Mouse (Mus musculus): ENCODE measurements around the gene Pigyl.

Gene Pigyl

GRCm38 (mm10) chr9:22196412-22196811, 39.8 kb downstream of the Pigyl start:
- no peak for DNase-seq (ENCODE audit: low spot score)

All from urinary bladder, postnatal 25 days (tissue).